Mouse (Mus musculus) heart, embryonic 16.5 days (tissue): ENCODE measurements around the gene Pop4. TPM values are rescaled to one million over a fixed set of nuclear protein-coding genes. Genes with fewer than 3 reads are reported as not detected.

Experiments
- ATAC-seq: fragments of 200-750 bp; cut with Nextera tagmentation; replicated peaks from 2 replicates; pipeline ENCODE4 v1.8.0; 2017; ENCODE audit warnings: moderate number of reproducible peaks; ENCODE audit not compliant: insufficient read depth, low FRiP score; ENCODE audit errors: extremely low read depth
- H3K27ac ChIP-seq: fragments of 300-500 bp; sonication (generic); 2 replicates; pipeline ENCODE4 v1.5.1; 2014; ENCODE audit warnings: mild to moderate bottlenecking, low read length, control low read depth, moderate library complexity
- H3K27me3 ChIP-seq: fragments of 300-500 bp; sonication (generic); 2 replicates; pipeline ENCODE4 v1.6.1; 2014; ENCODE audit warnings: low read length, mixed read lengths; ENCODE audit not compliant: control insufficient read depth, insufficient read depth
- H3K36me3 ChIP-seq: fragments of 300-500 bp; sonication (generic); 2 replicates; pipeline ENCODE4 v1.6.1; 2014; ENCODE audit not compliant: control insufficient read depth, insufficient read depth
- H3K4me1 ChIP-seq: fragments of 300-500 bp; sonication (generic); 2 replicates; pipeline ENCODE4 v1.6.1; 2014; ENCODE audit warnings: low read length, mixed read lengths; ENCODE audit not compliant: control insufficient read depth, insufficient read depth
- H3K4me2 ChIP-seq: fragments of 300-500 bp; sonication (generic); 2 replicates; pipeline ENCODE4 v1.6.1; 2014; ENCODE audit warnings: low read depth, mild to moderate bottlenecking, control low read depth, low read length
- H3K4me3 ChIP-seq: fragments of 300-500 bp; sonication (generic); 2 replicates; pipeline ENCODE4 v1.5.1; 2014; ENCODE audit warnings: mild to moderate bottlenecking, control low read depth, low read length
- H3K9ac ChIP-seq: fragments of 300-500 bp; sonication (generic); 2 replicates; pipeline ENCODE4 v1.6.1; 2014; ENCODE audit warnings: low read length, control low read depth
- H3K9me3 ChIP-seq: fragments of 300-500 bp; sonication (generic); replicated peaks from 2 replicates; pipeline ENCODE4 v1.6.1; 2016; ENCODE audit warnings: low read length; ENCODE audit not compliant: control insufficient read depth
- WGBS: fragments of 180-500 bp; shearing (Covaris S2); extraction: QIAGEN DNeasy Blood & Tissue Kit; methylation state at CpG from one replicate; pipeline ENCODE4 v1.1.7; 2014; 5-methylcytosine and 5-hydroxymethylcytosine counted together
- polyA plus RNA-seq: library from polyadenylated mRNA; unstranded; fragments of >200 nt; fragmentation: Nextera tagmentation; extraction: Ambion mirVana; gene quantifications from 2 replicates; pipeline ENCODE4 v1.2.1, GENCODE M21; 2015

Pop4 gene
- polyA plus RNA-seq, 1 experiment from 2014 or later: 41.2 TPM

DNA sequence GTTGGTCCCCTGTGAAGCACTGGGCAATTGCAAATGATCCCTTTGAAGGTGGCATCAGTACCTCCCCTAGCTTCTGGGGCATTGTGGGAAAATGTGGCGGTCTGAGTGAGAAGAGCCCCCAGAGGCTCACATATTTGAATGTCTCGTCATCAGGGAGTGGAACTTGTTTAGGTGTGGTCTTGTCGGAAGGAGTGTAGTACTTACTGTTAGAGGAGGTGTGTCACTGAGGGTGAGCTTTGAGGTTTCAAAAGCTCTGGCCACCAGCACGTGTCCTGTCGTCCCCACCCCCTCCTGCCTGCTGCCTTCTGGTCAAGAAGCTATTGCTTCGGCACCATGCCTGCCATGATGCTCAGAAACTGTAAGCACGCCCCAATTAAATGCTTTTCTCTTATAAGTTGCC, 55.9 kb downstream of the Pop4 start:
- WGBS: 70% methylated on average over 7 of the region's 7 CpGs
- Histone ChIP-seq H3K36me3 (0 out of 2 replicates have a peak, but pooled peaks cover 2% of the 10 kb centered on the region), H3K4me2 (no peak overlapping the region), H3K9me3 (no peaks in the 10 kb centered on the region), H3K27ac (no peak overlapping the region), H3K27me3 (no peaks in the 10 kb centered on the region), H3K4me1 (peaks cover 22% of the 10 kb centered on the region), H3K9ac (no peak overlapping the region), H3K4me3 (no peak overlapping the region)
- no peak for ATAC-seq

DNA sequence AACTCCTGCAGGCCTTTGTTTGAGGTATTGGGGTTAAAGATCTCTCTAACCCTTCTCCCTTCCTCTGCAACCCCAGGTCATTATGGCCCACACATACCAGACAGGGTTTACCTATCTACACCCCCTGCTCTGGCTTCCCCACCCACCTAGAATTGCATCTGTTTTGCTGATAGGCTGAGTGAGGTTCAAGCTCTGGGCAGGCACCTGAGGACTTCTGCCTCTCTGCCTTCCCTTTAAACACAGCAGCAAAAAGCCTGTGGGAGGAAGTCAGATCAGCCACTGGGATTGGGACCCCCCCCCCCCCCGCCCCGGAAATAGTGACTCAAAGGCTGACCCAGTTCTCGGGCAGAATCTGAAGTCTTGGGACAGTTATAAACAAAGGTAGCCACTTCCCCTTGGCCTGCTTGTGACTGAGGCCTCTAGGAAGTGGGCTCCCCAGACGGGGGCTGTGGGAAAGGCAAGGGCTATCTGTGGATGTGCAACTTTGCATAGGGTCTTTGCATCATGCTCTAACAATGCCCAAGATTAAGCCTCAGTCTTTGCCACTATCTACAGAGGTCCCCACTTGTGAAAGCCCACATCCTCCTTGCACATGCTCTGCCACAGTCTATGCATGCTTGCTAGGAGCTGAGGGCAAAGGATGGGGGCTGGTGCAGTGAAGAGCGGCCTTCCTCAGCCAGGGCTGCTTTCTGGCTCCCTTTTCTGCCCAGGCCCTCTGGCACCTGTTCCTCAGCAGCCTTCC, 56.6 kb downstream of the Pop4 start:
- Histone ChIP-seq H3K36me3 (0 out of 2 replicates have a peak, but pooled peaks cover 2% of the 10 kb centered on the region), H3K9ac (no peak overlapping the region), H3K9me3 (no peaks in the 10 kb centered on the region), H3K4me2 (no peak overlapping the region), H3K4me3 (no peak overlapping the region), H3K27me3 (no peaks in the 10 kb centered on the region), H3K4me1 (peaks cover 22% of the 10 kb centered on the region), H3K27ac (no peak overlapping the region)
- ATAC-seq: no peak
- WGBS: 47% methylated on average over 5 of the region's 5 CpGs

DNA sequence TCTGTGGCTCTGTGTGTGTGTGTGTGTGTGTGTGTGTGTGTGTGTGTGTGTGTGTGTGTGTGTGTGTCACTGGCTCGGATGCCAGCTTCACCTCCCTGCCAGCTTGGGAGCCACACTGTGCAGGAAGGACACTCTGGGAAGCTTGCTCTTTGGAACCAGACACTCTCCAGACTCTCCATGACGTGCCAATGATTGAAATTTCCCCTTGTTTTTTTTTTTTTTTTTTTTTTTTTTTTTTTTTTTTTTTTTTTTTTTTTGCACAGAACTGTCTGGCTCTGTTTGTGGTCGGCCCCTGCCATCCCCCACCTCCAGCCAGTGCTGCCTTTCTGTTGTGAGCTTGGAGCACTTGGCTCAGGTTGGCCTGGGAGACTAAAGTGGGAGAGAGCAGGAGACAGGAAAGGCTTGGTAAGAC, 58.6 kb downstream of the Pop4 start:
- 0 out of 2 replicates have a peak overlapping the region, but pooled peaks have one; percentile 20 for H3K27ac ChIP-seq
- H3K4me2 ChIP-seq: no peak overlapping the region
- no peaks in the 10 kb centered on the region for H3K36me3 ChIP-seq
- H3K4me3 ChIP-seq: no peak overlapping the region
- H3K9ac ChIP-seq: no peak overlapping the region
- no peaks in the 10 kb centered on the region for H3K9me3 ChIP-seq
- 30% methylated on average over 3 of the region's 3 CpGs for WGBS
- no peaks in the 10 kb centered on the region for H3K27me3 ChIP-seq
- ATAC-seq: no peak
- peaks cover 15% of the 10 kb centered on the region for H3K4me1 ChIP-seq

Other genes starting within 250 kb of the Pop4 start
- gene Uri1, start 247.9 kb downstream of the Pop4 start, polyA plus RNA-seq: 28.1 and 29.6 TPM in 2 replicates
- 28.6 and 30.0 TPM in 2 replicates for gene Ccne1, start 163.9 kb downstream of the Pop4 start, polyA plus RNA-seq
- gene 1600014C10Rik, start 88.2 kb downstream of the Pop4 start, polyA plus RNA-seq: 20.0 and 25.9 TPM in 2 replicates
- 7.3 and 7.7 TPM in 2 replicates for gene Plekhf1, start 43.4 kb downstream of the Pop4 start, polyA plus RNA-seq